Mouse (Mus musculus) limb, embryonic 13.5 days (tissue): ENCODE data around the gene Doxl2. TPM values are rescaled to one million over a fixed set of nuclear protein-coding genes. Genes with fewer than 3 reads are reported as not detected.

Experiments used
- ATAC-seq: fragments of 200-750 bp; cut with Nextera tagmentation; 2 replicates; pipeline ENCODE4 v1.8.0; 2017; ENCODE audit warnings: low read depth, moderate number of reproducible peaks, moderate TSS enrichment; ENCODE audit not compliant: low FRiP score
- H3K27ac ChIP-seq: fragments of 300-500 bp; sonication (generic); 2 replicates; pipeline ENCODE4 v1.5.1; 2015; ENCODE audit warnings: inconsistent platforms, mild to moderate bottlenecking, moderate library complexity
- H3K27me3 ChIP-seq: fragments of 300-500 bp; sonication (generic); 2 replicates; pipeline ENCODE4 v1.6.1; 2015; ENCODE audit warnings: mild to moderate bottlenecking, inconsistent platforms
- H3K36me3 ChIP-seq: fragments of 300-500 bp; sonication (generic); 2 replicates; pipeline ENCODE4 v1.6.1; 2015; ENCODE audit warnings: inconsistent platforms, mild to moderate bottlenecking, moderate library complexity
- H3K4me1 ChIP-seq: fragments of 300-500 bp; sonication (generic); 2 replicates; pipeline ENCODE4 v1.6.1; 2015; ENCODE audit warnings: inconsistent platforms
- H3K4me2 ChIP-seq: fragments of 300-500 bp; sonication (generic); replicated peaks from 2 replicates; pipeline ENCODE4 v1.6.1; 2015; ENCODE audit warnings: inconsistent platforms, mild to moderate bottlenecking, moderate library complexity
- H3K4me3 ChIP-seq: fragments of 300-500 bp; sonication (generic); 2 replicates; pipeline ENCODE4 v1.5.1; 2015; ENCODE audit warnings: moderate library complexity, mild to moderate bottlenecking, inconsistent platforms
- H3K9ac ChIP-seq: fragments of 300-500 bp; sonication (generic); 2 replicates; pipeline ENCODE4 v1.6.1; 2015; ENCODE audit warnings: mild to moderate bottlenecking, inconsistent platforms
- H3K9me3 ChIP-seq: fragments of 300-500 bp; sonication (generic); 2 replicates; pipeline ENCODE4 v1.6.1; 2016; ENCODE audit warnings: inconsistent platforms
- WGBS: fragments of 180-500 bp; shearing (Covaris S2); methylation state at CpG from one replicate; pipeline ENCODE4 v1.1.7; 2015; 5-methylcytosine and 5-hydroxymethylcytosine counted together
- polyA plus RNA-seq: library from polyadenylated mRNA; unstranded; fragments of >200 nt; fragmentation: Nextera tagmentation; extraction: Ambion mirVana; gene quantifications from 2 replicates; pipeline ENCODE4 v1.2.1, GENCODE M21; 2015

The Doxl2 gene
- polyA plus RNA-seq, 1 experiment from 2014 or later = not detected

DNA sequence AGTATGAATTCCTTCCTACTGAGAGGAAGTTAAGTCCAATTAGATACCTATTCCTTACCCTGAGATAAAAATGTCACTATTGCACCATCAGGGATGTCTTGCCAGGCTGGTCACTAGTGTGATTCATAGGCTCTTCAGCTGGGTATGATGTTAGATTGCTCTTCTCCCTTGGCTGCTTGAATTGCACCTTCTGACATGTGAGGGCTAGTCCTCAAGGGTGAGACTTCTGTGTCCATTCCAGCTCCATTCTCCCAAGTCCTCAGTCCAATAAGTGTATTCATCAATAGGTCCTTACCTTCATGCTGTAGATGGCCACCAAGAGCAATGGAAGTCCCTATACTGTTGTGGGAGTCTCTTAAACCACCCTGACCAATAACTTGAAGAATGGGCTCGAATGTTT lies 4.9 kb downstream of the Doxl2 start:
- no peak overlapping the region for H3K4me3 ChIP-seq
- no peaks in the 10 kb centered on the region for H3K27me3 ChIP-seq
- H3K4me2 ChIP-seq = no peak overlapping the region
- H3K9ac ChIP-seq = no peak overlapping the region
- H3K9me3 ChIP-seq = no peaks in the 10 kb centered on the region
- ATAC-seq = no peak
- no peaks in the 10 kb centered on the region for H3K4me1 ChIP-seq
- H3K36me3 ChIP-seq = no peaks in the 10 kb centered on the region
- no peak overlapping the region for H3K27ac ChIP-seq
- 55% methylated on average over 1 of the region's 1 CpGs for WGBS

GRCm38 (mm10) chr6:48982305-48982704 lies 7.5 kb downstream of the Doxl2 start:
- Histone ChIP-seq H3K9me3 (no peaks in the 10 kb centered on the region), H3K4me1 (no peaks in the 10 kb centered on the region), H3K4me2 (no peak overlapping the region), H3K27me3 (no peaks in the 10 kb centered on the region), H3K36me3 (no peaks in the 10 kb centered on the region), H3K4me3 (no peak overlapping the region), H3K9ac (no peak overlapping the region), H3K27ac (no peak overlapping the region)
- 74% methylated on average over 3 of the region's 3 CpGs for WGBS
- no peak for ATAC-seq

DNA sequence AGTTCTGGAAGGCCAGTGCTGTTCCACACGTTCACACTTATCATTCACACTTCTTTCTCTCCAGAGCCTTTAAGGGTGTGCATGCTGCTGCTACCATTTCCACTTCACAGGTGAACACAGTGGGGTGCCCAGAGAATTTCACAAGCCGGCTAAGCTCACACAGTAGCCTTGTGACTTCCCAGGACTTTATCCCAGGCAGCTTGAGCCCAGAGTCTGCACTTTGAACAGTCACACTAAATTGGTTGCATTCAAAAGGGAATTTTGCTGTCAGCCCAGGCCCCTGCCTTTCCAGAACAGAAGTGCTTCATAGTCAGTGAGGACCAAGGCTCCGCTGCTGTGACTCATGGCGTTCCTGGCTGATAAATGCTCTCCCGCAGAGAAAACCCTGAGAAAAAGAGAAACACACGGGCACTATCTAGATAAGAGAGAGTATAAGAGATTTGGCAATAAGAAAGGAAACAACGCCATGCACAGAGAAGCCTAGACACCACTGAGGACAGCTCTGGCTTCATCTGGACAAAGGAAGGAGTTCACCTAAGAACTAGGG lies 11.8 kb downstream of the Doxl2 start, which contains the start of gene Svs1:
Gene Svs1 (plus strand): TSS at position 418 of the 547 bp plus-strand sequence.
- WGBS = 38% methylated on average over 7 of the region's 7 CpGs
- Histone ChIP-seq H3K9ac (no peak within 1 kb of the TSS), H3K36me3 (no peaks in the 10 kb centered on the region), H3K4me1 (no peaks in the 10 kb centered on the region), H3K9me3 (no peaks in the 10 kb centered on the region), H3K4me3 (no peak within 1 kb of the TSS), H3K27me3 (no peaks in the 10 kb centered on the region), H3K4me2 (no peak within 1 kb of the TSS), H3K27ac (no peak within 1 kb of the TSS)
- no peak for ATAC-seq

GRCm38 (mm10) chr6:48989971-48990370 lies 15.2 kb downstream of the Doxl2 start:
- H3K4me2 ChIP-seq = no peak overlapping the region
- no peak overlapping the region for H3K9ac ChIP-seq
- WGBS = 91% methylated on average over 5 of the region's 5 CpGs
- ATAC-seq = no peak
- no peak overlapping the region for H3K27ac ChIP-seq
- no peaks in the 10 kb centered on the region for H3K4me1 ChIP-seq
- no peak overlapping the region for H3K4me3 ChIP-seq
- H3K27me3 ChIP-seq = no peaks in the 10 kb centered on the region
- no peaks in the 10 kb centered on the region for H3K36me3 ChIP-seq
- H3K9me3 ChIP-seq = no peaks in the 10 kb centered on the region

- 74% methylated on average over 4 of the region's 4 CpGs for WGBS
- H3K27ac ChIP-seq = no peak overlapping the region
- H3K36me3 ChIP-seq = no peaks in the 10 kb centered on the region
- no peaks in the 10 kb centered on the region for H3K9me3 ChIP-seq
- H3K4me2 ChIP-seq = no peak overlapping the region
- H3K4me3 ChIP-seq = no peak overlapping the region
- H3K4me1 ChIP-seq = no peaks in the 10 kb centered on the region
- no peak overlapping the region for H3K9ac ChIP-seq
- no peak for ATAC-seq
- no peaks in the 10 kb centered on the region for H3K27me3 ChIP-seq
These were observed 17.2 kb downstream of the Doxl2 start for GRCm38 (mm10) chr6:48991991-48992390.

- no peak overlapping the region for H3K9ac ChIP-seq
- H3K4me3 ChIP-seq = no peak overlapping the region
- no peak overlapping the region for H3K27ac ChIP-seq
- H3K36me3 ChIP-seq = no peaks in the 10 kb centered on the region
- no peak overlapping the region for H3K4me2 ChIP-seq
- no peaks in the 10 kb centered on the region for H3K27me3 ChIP-seq
- H3K9me3 ChIP-seq = no peaks in the 10 kb centered on the region
- no peaks in the 10 kb centered on the region for H3K4me1 ChIP-seq
- WGBS = 51% methylated on average over 6 of the region's 6 CpGs
- no peak for ATAC-seq
These were observed 23.4 kb downstream of the Doxl2 start for GRCm38 (mm10) chr6:48998186-48998585.

GRCm38 (mm10) chr6:48998796-48999195 lies 24.0 kb downstream of the Doxl2 start:
- no peak overlapping the region for H3K27ac ChIP-seq
- H3K4me3 ChIP-seq = no peak overlapping the region
- H3K27me3 ChIP-seq = no peaks in the 10 kb centered on the region
- no peaks in the 10 kb centered on the region for H3K4me1 ChIP-seq
- no peaks in the 10 kb centered on the region for H3K36me3 ChIP-seq
- no peak for ATAC-seq
- no peaks in the 10 kb centered on the region for H3K9me3 ChIP-seq
- no peak overlapping the region for H3K9ac ChIP-seq
- 88% methylated on average over 4 of the region's 4 CpGs for WGBS
- no peak overlapping the region for H3K4me2 ChIP-seq

- Histone ChIP-seq H3K27me3 (0 out of 2 replicates have a peak, but pooled peaks cover 3% of the 10 kb centered on the region), H3K27ac (no peak overlapping the region), H3K9me3 (no peaks in the 10 kb centered on the region), H3K36me3 (no peaks in the 10 kb centered on the region), H3K9ac (no peak overlapping the region), H3K4me3 (no peak overlapping the region), H3K4me2 (no peak overlapping the region), H3K4me1 (peaks cover 3% of the 10 kb centered on the region)
- no peak for ATAC-seq
- 31% methylated on average over 4 of the region's 4 CpGs for WGBS
These were observed 28.6 kb downstream of the Doxl2 start for GRCm38 (mm10) chr6:49003381-49003780.

GRCm38 (mm10) chr6:49007981-49008380 lies 33.2 kb downstream of the Doxl2 start:
- 1% methylated on average over 9 of the region's 9 CpGs for WGBS
- peak overlapping the region; percentile 62 for H3K4me2 ChIP-seq
- peaks cover 8% of the 10 kb centered on the region; the same call in 1 of the 2 replicates for H3K27me3 ChIP-seq
- H3K4me1 ChIP-seq = peaks cover 13% of the 10 kb centered on the region
- no peaks in the 10 kb centered on the region for H3K9me3 ChIP-seq
- no peak overlapping the region for H3K9ac ChIP-seq
- no peaks in the 10 kb centered on the region for H3K36me3 ChIP-seq
- peak overlapping the region; percentile 39 for H3K4me3 ChIP-seq
- 0 out of 2 replicates have a peak, but pooled peaks have one; percentile 19 for ATAC-seq
- H3K27ac ChIP-seq = no peak overlapping the region

DNA sequence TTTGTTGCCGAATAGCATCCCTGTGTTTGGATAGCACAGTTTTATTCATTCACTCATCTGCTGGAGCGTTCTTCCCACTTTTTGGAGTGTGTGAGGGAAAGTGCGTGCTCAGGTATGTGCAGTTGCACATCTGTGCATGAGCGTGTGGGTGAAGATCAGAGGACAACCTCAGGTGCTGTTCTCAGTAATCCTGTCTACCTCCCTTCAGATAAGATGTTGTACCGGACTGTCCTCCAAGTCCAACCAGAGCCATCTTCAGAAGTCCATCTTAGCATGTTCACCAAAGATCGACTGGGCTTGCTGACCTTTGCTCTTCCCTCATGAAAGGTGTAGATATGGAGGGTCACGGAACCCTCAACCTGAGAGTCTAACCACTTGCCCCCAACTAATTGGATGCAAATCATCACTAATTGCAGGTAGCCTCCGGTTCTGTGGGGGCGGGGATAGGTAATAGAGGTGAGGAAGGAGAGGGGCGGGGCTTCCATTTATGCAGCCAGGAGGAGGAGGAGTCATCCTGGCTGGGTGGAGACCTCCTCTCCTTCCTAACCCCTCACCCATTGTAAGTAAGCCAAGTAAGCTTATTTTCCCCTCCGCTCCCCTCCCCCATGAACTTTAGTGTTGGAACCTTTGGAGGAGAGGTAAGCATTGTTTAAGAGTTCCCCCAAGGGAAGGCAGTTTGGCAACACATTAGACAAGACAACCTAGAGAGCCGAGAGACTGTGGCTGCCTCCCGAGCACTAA lies 33.8 kb downstream of the Doxl2 start:
- peak; percentile 40; the same call in 1 of the 2 replicates for ATAC-seq
- no peak overlapping the region for H3K9ac ChIP-seq

GRCm38 (mm10) chr6:49009161-49009555 lies 34.4 kb downstream of the Doxl2 start:
- Histone ChIP-seq H3K4me1 (peaks cover 13% of the 10 kb centered on the region), H3K4me3 (peak overlapping the region; percentile 39), H3K27ac (peak overlapping the region; percentile 34; the same call in 1 of the 2 replicates), H3K9me3 (no peaks in the 10 kb centered on the region), H3K27me3 (peaks cover 8% of the 10 kb centered on the region; the same call in 1 of the 2 replicates), H3K9ac (no peak overlapping the region), H3K36me3 (no peaks in the 10 kb centered on the region), H3K4me2 (peak overlapping the region; percentile 62)
- WGBS = 7% methylated on average over 7 of the region's 7 CpGs
- ATAC-seq = peak; percentile 32; the same call in 1 of the 2 replicates

More for the DNA sequence above, 33.8 kb downstream of the Doxl2 start:
- Histone ChIP-seq H3K4me3 (peak overlapping the region; percentile 39), H3K4me1 (peaks cover 13% of the 10 kb centered on the region), H3K4me2 (peak overlapping the region; percentile 62), H3K27ac (peak overlapping the region; percentile 34; the same call in 1 of the 2 replicates), H3K36me3 (no peaks in the 10 kb centered on the region), H3K27me3 (peaks cover 8% of the 10 kb centered on the region; the same call in 1 of the 2 replicates), H3K9me3 (no peaks in the 10 kb centered on the region)
- 17% methylated on average over 13 of the region's 13 CpGs for WGBS

- WGBS = 81% methylated on average over 1 of the region's 1 CpGs
- H3K4me1 ChIP-seq = peaks cover 13% of the 10 kb centered on the region
- H3K9ac ChIP-seq = no peak overlapping the region
- H3K4me3 ChIP-seq = no peak overlapping the region
- H3K36me3 ChIP-seq = no peaks in the 10 kb centered on the region
- H3K4me2 ChIP-seq = no peak overlapping the region
- no peak overlapping the region for H3K27ac ChIP-seq
- H3K9me3 ChIP-seq = no peaks in the 10 kb centered on the region
- no peak for ATAC-seq
- peaks cover 8% of the 10 kb centered on the region; the same call in 1 of the 2 replicates for H3K27me3 ChIP-seq
These were observed 34.9 kb downstream of the Doxl2 start for GRCm38 (mm10) chr6:49009665-49010064.
